8 mouse cellular contexts compared by ENCODE assay signal in the genomic region with DNA sequence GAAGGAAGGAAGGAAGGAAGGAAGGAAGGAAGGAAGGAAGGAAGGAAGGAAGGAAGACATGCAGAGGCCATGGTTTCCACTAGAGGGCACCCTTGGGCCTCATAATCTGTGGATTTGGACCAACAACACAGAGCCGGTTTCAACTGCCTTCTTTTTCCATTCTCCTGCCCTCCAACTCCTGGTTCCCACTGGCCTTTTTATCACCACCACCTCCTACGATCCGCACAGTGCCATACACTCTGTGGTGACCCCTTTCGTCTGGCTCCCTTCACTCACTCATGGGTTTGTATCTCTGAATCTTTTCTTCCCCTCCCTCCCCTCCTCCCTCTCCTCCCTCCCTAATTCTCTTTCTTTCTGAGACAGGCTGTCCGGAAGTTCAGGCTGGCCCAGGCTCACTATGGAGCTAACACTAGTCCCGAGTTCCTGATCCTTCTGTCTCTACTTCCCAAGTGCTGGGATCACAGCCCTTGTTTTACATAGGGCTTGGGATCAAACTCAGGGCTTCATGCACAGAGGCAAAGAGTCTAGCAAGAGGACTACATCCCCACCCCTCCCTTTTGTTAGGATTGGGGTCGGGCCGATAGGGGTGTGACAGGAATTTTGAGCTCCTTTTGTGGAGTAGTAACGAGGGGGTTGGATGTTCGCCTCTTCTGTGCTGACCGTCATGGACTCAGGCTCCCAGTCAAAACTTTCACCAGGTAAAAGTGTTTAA. TPM values are rescaled to one million over a fixed set of nuclear protein-coding genes. Genes with fewer than 3 reads are reported as not detected.
DNase-seq lines count a peak whose midpoint lies in the region; ATAC-seq and TF ChIP-seq lines count a peak whose summit lies in the region.

No protein-coding gene starts in this region.

- H3K27me3 ChIP-seq in liver, adult 2 months (ENCODE audit: control insufficient read depth, insufficient read depth, low read length), result no peaks in the 10 kb centered on the region; the same call in 1 of the 2 replicates
- no peaks in the 10 kb centered on the region for H3K27me3 ChIP-seq in liver, embryonic 11.5 days (replicated peaks; ENCODE audit: control insufficient read depth, insufficient read depth, low read length)
- H3K27me3 ChIP-seq in embryonic facial prominence, embryonic 10.5 days (replicated peaks; ENCODE audit: low read depth, poor library complexity, severe bottlenecking), result peaks cover 13% of the 10 kb centered on the region; the same call in 1 of the 2 replicates

- H3K36me3 ChIP-seq in liver, adult 2 months (ENCODE audit: control insufficient read depth, insufficient read depth, low read length), result no peaks in the 10 kb centered on the region
- H3K36me3 ChIP-seq in liver, embryonic 11.5 days (ENCODE audit: control insufficient read depth, insufficient read depth, low read length), result no peaks in the 10 kb centered on the region
- H3K36me3 ChIP-seq in embryonic facial prominence, embryonic 10.5 days (replicated peaks), result no peaks in the 10 kb centered on the region

- no peak for TF ChIP-seq POLR2A in liver, adult 2 months (IDR thresholded peaks at IDR 0.05; ENCODE audit: extremely low read depth, insufficient read depth, low read length)

- peak; percentile 63 for TF ChIP-seq CTCF in liver, adult 2 months (IDR thresholded peaks at IDR 0.05; ENCODE audit: low read depth, low read length)

- peak; percentile 24 for DNase-seq in liver, adult 2 months (ENCODE audit: extremely low read depth, low read depth, low spot score)
- DNase-seq in liver, embryonic 11.5 days (ENCODE audit: low spot score), result no peak
- DNase-seq in WW6 (ENCODE audit: low read depth, low spot score), result peak; percentile 43
- peak; percentile 61 for DNase-seq in embryonic facial prominence, embryonic 10.5 days (ENCODE audit: low spot score)
- DNase-seq in heart, postnatal 36 days, result peak; percentile 56
- DNase-seq in left cerebral cortex, postnatal 10 days (ENCODE audit: extremely low spot score in 1 of 2, low spot score in 2 of 2), result peak; percentile 28 to 60
- DNase-seq in neural tube, embryonic 10.5 days (ENCODE audit: extremely low spot score, low spot score), result peak; percentile 63
- no peak for DNase-seq in T-cell, adult 2 months (ENCODE audit: low spot score)

- H3K27ac ChIP-seq in liver, adult 2 months (replicated peaks; ENCODE audit: insufficient read depth, low read depth, low read length), result no peak overlapping the region
- no peak overlapping the region for H3K27ac ChIP-seq in liver, embryonic 11.5 days (ENCODE audit: low read depth, low read length)
- peak overlapping the region; percentile 81 for H3K27ac ChIP-seq in embryonic facial prominence, embryonic 10.5 days (replicated peaks)

- H3K9ac ChIP-seq in liver, adult 2 months (ENCODE audit: low read depth, low read length), result peak overlapping the region; percentile 48; the same call in 1 of the 2 replicates
- no peak overlapping the region for H3K9ac ChIP-seq in liver, embryonic 11.5 days (ENCODE audit: low read depth, low read length)

- no peaks in the 10 kb centered on the region for H3K79me2 ChIP-seq in liver, adult 2 months (ENCODE audit: control insufficient read depth, insufficient read depth, low read length)

- H3K4me2 ChIP-seq in liver, embryonic 11.5 days, result no peak overlapping the region

- H3K4me3 ChIP-seq in liver, adult 2 months (ENCODE audit: insufficient read depth, low read depth, low read length), result no peak overlapping the region; the same call in 1 of the 2 replicates
- H3K4me3 ChIP-seq in liver, embryonic 11.5 days (ENCODE audit: low read depth, low read length), result no peak overlapping the region
- H3K4me3 ChIP-seq in embryonic facial prominence, embryonic 10.5 days, result 0 out of 2 replicates have a peak overlapping the region, but pooled peaks have one; percentile 13

- no peaks in the 10 kb centered on the region for H3K9me3 ChIP-seq in liver, embryonic 11.5 days (ENCODE audit: control insufficient read depth, low read length)
- H3K9me3 ChIP-seq in embryonic facial prominence, embryonic 10.5 days, result no peaks in the 10 kb centered on the region

- whole genome bisulfite sequencing in liver, adult 2 months, result 48% methylated on average over 11 of the region's 11 CpGs
- 46% methylated on average over 11 of the region's 11 CpGs for WGBS in liver, embryonic 11.5 days
- WGBS in embryonic facial prominence, embryonic 10.5 days, result 34% methylated on average over 11 of the region's 11 CpGs

- intact Hi-C loops in heart, postnatal 36 days (cut with DNase I), result loop anchor here (2.0 kb wide), 1 partner anchor 64 kb away; no protein-coding TSS in a partner anchor
- intact Hi-C loops in left cerebral cortex, postnatal 10 days (cut with DNase I), result no loop called here

- ATAC-seq in liver, embryonic 11.5 days (replicated peaks; ENCODE audit: low FRiP score), result no peak

- H3K4me1 ChIP-seq in liver, adult 2 months (ENCODE audit: control insufficient read depth, insufficient read depth, low read length), result no peaks in the 10 kb centered on the region; the same call in 1 of the 2 replicates
- no peaks in the 10 kb centered on the region for H3K4me1 ChIP-seq in liver, embryonic 11.5 days (replicated peaks; ENCODE audit: control insufficient read depth, insufficient read depth, low read length)
- peaks cover 32% of the 10 kb centered on the region for H3K4me1 ChIP-seq in embryonic facial prominence, embryonic 10.5 days

RNA-seq across cellular contexts. Expression of a gene that starts 9.9 kb away (rescaled TPM):
- not detected in 2 replicates for total RNA-seq in liver, adult 2 months (2014; rRNA removed)
- 0.13 TPM in 1 of 2 replicates, not detected in the other for polyA plus RNA-seq in liver, adult 2 months (2012; rRNA removed)
- not detected in 2 replicates for polyA plus RNA-seq in liver, embryonic 11.5 days (2014; fragmentation: Nextera tagmentation; extraction: Ambion mirVana)
- 1.7 and 1.8 TPM in 2 replicates for polyA plus RNA-seq in embryonic facial prominence, embryonic 10.5 days (2016; fragmentation: Nextera tagmentation; extraction: Ambion mirVana)
- total RNA-seq in heart, postnatal 36 days (2021), result under 1 TPM; 0.08 to 0.17 TPM
- total RNA-seq in left cerebral cortex, postnatal 10 days (2021), result 1 to 10 TPM in 1 of 2 experiments, under 1 TPM in 1; 0.59 to 1.0 TPM

RNA-seq across cellular contexts. Expression of a gene that starts 28.1 kb away (rescaled TPM):
- total RNA-seq in liver, adult 2 months (2014; rRNA removed), result 0.37 and 0.74 TPM in 2 replicates
- polyA plus RNA-seq in liver, adult 2 months (2012; rRNA removed), result 0.24 and 0.26 TPM in 2 replicates
- 0.16 TPM in 1 of 2 replicates, not detected in the other for polyA plus RNA-seq in liver, embryonic 11.5 days (2014; fragmentation: Nextera tagmentation; extraction: Ambion mirVana)
- polyA plus RNA-seq in embryonic facial prominence, embryonic 10.5 days (2016; fragmentation: Nextera tagmentation; extraction: Ambion mirVana), result 1.3 and 2.0 TPM in 2 replicates
- under 1 TPM in 1 of 2 experiments, not detected in 1; 0.35 TPM for total RNA-seq in heart, postnatal 36 days (2021)
- total RNA-seq in left cerebral cortex, postnatal 10 days (2021), result 1 to 10 TPM; 4.0 to 8.7 TPM

RNA-seq across cellular contexts. Expression of a gene that starts 58.7 kb away (rescaled TPM):
- total RNA-seq in liver, adult 2 months (2014; rRNA removed), result not detected in 2 replicates
- polyA plus RNA-seq in liver, adult 2 months (2012; rRNA removed), result not detected in 2 replicates
- polyA plus RNA-seq in liver, embryonic 11.5 days (2014; fragmentation: Nextera tagmentation; extraction: Ambion mirVana), result 0.10 and 0.43 TPM in 2 replicates
- 10.0 and 17.0 TPM in 2 replicates for polyA plus RNA-seq in embryonic facial prominence, embryonic 10.5 days (2016; fragmentation: Nextera tagmentation; extraction: Ambion mirVana)
- not detected for total RNA-seq in heart, postnatal 36 days (2021)
- 10 to 100 TPM; 22.6 to 26.4 TPM for total RNA-seq in left cerebral cortex, postnatal 10 days (2021)

Comparison
In these comparisons a context has a peak if more than half of its experiments do, and no peak if none do; other contexts are left out.
1. DNase-seq: peak in liver, adult 2 months (single experiment), WW6 (single experiment), embryonic facial prominence, embryonic 10.5 days (single experiment), heart, postnatal 36 days (2 of 2), left cerebral cortex, postnatal 10 days (2 of 2) and neural tube, embryonic 10.5 days (single experiment); none in liver, embryonic 11.5 days (single experiment) and T-cell, adult 2 months (single experiment).
2. RNA of a gene that starts 58.7 kb away (total RNA-seq): 22.6 to 26.4 TPM in left cerebral cortex, postnatal 10 days; not detected in liver, adult 2 months and not detected in heart, postnatal 36 days; every median in the first group is over 10 times any median in the second.